Mouse (Mus musculus): ENCODE results near the gene Ppp1r2.

DNA sequence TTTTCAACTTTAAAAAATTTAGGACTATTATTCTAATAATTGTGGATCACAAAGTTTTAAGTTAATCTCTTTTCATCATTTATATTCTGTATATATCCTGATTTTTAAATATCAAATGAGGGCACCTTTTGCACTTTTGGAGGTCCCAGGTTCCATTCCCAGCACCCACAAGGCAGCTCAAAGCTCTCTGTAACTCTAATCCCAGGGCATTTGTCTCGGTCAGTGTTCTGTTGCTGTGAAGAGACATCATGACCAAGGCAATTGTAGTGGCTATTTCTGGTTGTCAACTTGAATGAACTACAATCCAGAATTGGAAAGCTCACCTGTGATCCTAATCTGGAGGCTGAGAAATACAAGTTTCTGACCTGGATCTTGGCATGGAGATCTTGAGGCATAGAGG lies 47.3 kb downstream of the Ppp1r2 start:
- TF ChIP-seq CTCF (IDR thresholded peaks at IDR 0.05; ENCODE audit: control insufficient read depth, insufficient read depth, insufficient replicate concordance, low read depth, low read length) (no peak), POLR2A (IDR thresholded peaks at IDR 0.05; ENCODE audit: control insufficient read depth, low read depth, low read length) (no peak)
